Mouse (Mus musculus): ENCODE measurements around the gene Midn.

- no peak for TF ChIP-seq POLR2A (IDR thresholded peaks at IDR 0.05; ENCODE audit: low read depth, low read length)
- TF ChIP-seq CTCF (IDR thresholded peaks at IDR 0.05; ENCODE audit: extremely low read depth, insufficient read depth, insufficient read length, insufficient replicate concordance), result no peak
These were observed 11.0 kb upstream of the Midn start for GRCm38 (mm10) chr10:80136952-80137625.

Measured in spleen, adult 2 months (tissue).